Mouse (Mus musculus) ES-Bruce4 (cell line): ENCODE data around the gene Flvcr1. TPM values are rescaled to one million over a fixed set of nuclear protein-coding genes. Genes with fewer than 3 reads are reported as not detected.

Experiments
- H3K27ac ChIP-seq: 2 replicates; pipeline ENCODE4 v1.5.1; 2012; ENCODE audit warnings: low read length, inconsistent platforms; ENCODE audit not compliant: insufficient read depth
- H3K27me3 ChIP-seq: 2 replicates; pipeline ENCODE4 v1.6.1; 2012; ENCODE audit warnings: mild to moderate bottlenecking, low read length, inconsistent platforms; ENCODE audit not compliant: control insufficient read depth, poor library complexity, insufficient read depth, severe bottlenecking
- H3K36me3 ChIP-seq: 2 replicates; pipeline ENCODE4 v1.6.1; 2012; ENCODE audit warnings: inconsistent platforms, mild to moderate bottlenecking, low read length, moderate library complexity; ENCODE audit not compliant: control insufficient read depth, poor library complexity, insufficient read depth, severe bottlenecking
- H3K4me1 ChIP-seq: one replicate; pipeline ENCODE4 v1.8.1; 2011; ENCODE audit warnings: low read length; ENCODE audit not compliant: control insufficient read depth, insufficient read depth
- H3K4me3 ChIP-seq: 2 replicates; pipeline ENCODE4 v1.5.1; 2011; ENCODE audit warnings: low read depth, mild to moderate bottlenecking, low read length
- H3K9ac ChIP-seq: 2 replicates; pipeline ENCODE4 v1.6.1; 2012; ENCODE audit warnings: low read depth, mild to moderate bottlenecking, inconsistent platforms; ENCODE audit not compliant: poor library complexity, severe bottlenecking
- H3K9me3 ChIP-seq: replicated peaks from 2 replicates; pipeline ENCODE4 v1.6.1; 2012; ENCODE audit warnings: mild to moderate bottlenecking, low read length, inconsistent platforms; ENCODE audit not compliant: control insufficient read depth, poor library complexity, insufficient read depth, severe bottlenecking
- CTCF ChIP-seq: IDR thresholded peaks from one replicate; pipeline ENCODE4 v1.8.1; 2011; ENCODE audit warnings: low read depth, low read length
- EP300 ChIP-seq: IDR thresholded peaks from 2 replicates; pipeline ENCODE4 v1.6.1; 2011; ENCODE audit warnings: low read depth, low read length; ENCODE audit not compliant: insufficient read depth
- POLR2A ChIP-seq: IDR thresholded peaks from one replicate; pipeline ENCODE4 v1.8.1; 2011; ENCODE audit warnings: low read length; ENCODE audit not compliant: insufficient read depth
- polyA plus RNA-seq: library from polyadenylated mRNA; stranded (reverse); fragments of >200 nt; gene quantifications from 2 replicates; pipeline ENCODE4 v1.2.4, GENCODE M21; 2011; ENCODE audit warnings: low read depth; ENCODE audit not compliant: missing spikeins, insufficient read depth, insufficient read length

The Flvcr1 gene
- polyA plus RNA-seq, 1 experiment: 10.0 TPM

- no peaks in the 10 kb centered on the region for H3K36me3 ChIP-seq
- no peaks in the 10 kb centered on the region for H3K9me3 ChIP-seq
- no peak for TF ChIP-seq EP300
- TF ChIP-seq CTCF: no peak
- TF ChIP-seq POLR2A: no peak
- no peaks in the 10 kb centered on the region for H3K27me3 ChIP-seq
- no peak overlapping the region for H3K4me3 ChIP-seq
- H3K4me1 ChIP-seq: no peaks in the 10 kb centered on the region
- H3K9ac ChIP-seq: no peak overlapping the region
- H3K27ac ChIP-seq: no peak overlapping the region
Measured at GRCm38 (mm10) chr1:190962760-190963159, 63.2 kb downstream of the Flvcr1 start.

GRCm38 (mm10) chr1:190958821-190959220, 67.1 kb downstream of the Flvcr1 start:
- Histone ChIP-seq H3K27ac (no peak overlapping the region), H3K36me3 (no peaks in the 10 kb centered on the region), H3K4me3 (no peak overlapping the region), H3K27me3 (no peaks in the 10 kb centered on the region), H3K4me1 (no peaks in the 10 kb centered on the region), H3K9me3 (no peaks in the 10 kb centered on the region), H3K9ac (no peak overlapping the region)
- no peak for TF ChIP-seq CTCF
- no peak for TF ChIP-seq EP300
- TF ChIP-seq POLR2A: no peak

Other genes with a start within 250 kb of the Flvcr1 start
- gene Rps6kc1, start 114.4 kb downstream of the Flvcr1 start, polyA plus RNA-seq: 21.3 and 21.6 TPM in 2 replicates
- gene Angel2, start 101.0 kb downstream of the Flvcr1 start, polyA plus RNA-seq: 19.7 and 20.8 TPM in 2 replicates
- gene Vash2, start 46.9 kb downstream of the Flvcr1 start, polyA plus RNA-seq: 4.2 and 4.7 TPM in 2 replicates
- gene Spata45, start 10.5 kb upstream of the Flvcr1 start, polyA plus RNA-seq: not detected in 2 replicates
- 9.5 and 12.0 TPM in 2 replicates for gene Tatdn3, start 36.8 kb upstream of the Flvcr1 start, polyA plus RNA-seq
- gene Nsl1, start 36.9 kb upstream of the Flvcr1 start, polyA plus RNA-seq: 24.9 and 35.6 TPM in 2 replicates
- gene Batf3, start 71.7 kb upstream of the Flvcr1 start, polyA plus RNA-seq: 2.0 and 2.7 TPM in 2 replicates
- not detected in 2 replicates for gene Fam71a, start 138.7 kb upstream of the Flvcr1 start, polyA plus RNA-seq
- gene Atf3, start 191.9 kb upstream of the Flvcr1 start, polyA plus RNA-seq: 4.4 and 7.2 TPM in 2 replicates